Mouse (Mus musculus): ENCODE results near the gene Myo6.

Myo6 gene

GRCm38 (mm10) chr9:80237184-80237799 is 72.5 kb downstream of the Myo6 start:
- no peak for DNase-seq (ENCODE audit: low spot score in 2 of 2)

DNA sequence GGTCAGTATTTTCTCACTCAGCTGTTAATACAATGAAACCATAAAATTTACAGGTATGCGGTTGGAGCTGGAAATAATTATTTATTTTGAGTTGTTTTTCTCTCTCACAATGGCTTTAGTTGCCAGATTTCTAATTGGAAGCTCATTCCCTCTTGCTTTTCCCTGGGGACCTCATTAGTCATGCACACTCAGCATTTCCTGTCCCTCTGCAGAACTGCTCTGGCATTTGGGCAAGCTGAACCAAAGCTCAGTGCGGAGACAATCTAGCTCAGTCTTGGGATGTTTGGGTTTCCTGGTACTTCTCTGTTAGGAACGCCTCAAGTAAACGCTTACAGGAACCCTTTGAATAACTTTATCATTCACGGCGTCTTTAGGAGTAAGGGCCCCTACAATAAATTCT is 76.9 kb downstream of the Myo6 start:
- DNase-seq (ENCODE audit: low spot score in 2 of 2) = no peak

GRCm38 (mm10) chr9:80252146-80252545 is 87.3 kb downstream of the Myo6 start:
- no peak for DNase-seq (ENCODE audit: low spot score in 2 of 2)

DNA sequence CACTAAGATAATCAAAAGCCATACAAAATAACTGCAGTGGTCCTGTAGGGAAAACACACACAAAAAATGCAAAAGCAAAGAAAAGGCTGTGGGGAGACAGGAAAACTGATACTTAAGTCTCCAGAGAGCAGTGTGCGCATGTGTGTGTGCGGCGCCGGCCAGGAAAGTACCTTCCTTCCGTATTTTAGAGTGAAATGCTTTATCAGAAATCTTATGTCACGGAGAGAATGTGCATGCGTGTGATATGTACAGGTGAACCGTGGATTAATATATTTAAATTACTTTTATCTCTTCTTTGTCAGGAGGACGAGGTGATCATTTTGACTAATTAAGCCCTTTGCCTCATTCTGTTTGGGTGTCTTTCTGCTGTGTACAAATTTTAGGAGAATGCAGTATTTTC is 88.4 kb downstream of the Myo6 start:
- no peak for DNase-seq (ENCODE audit: low spot score in 2 of 2)

DNA sequence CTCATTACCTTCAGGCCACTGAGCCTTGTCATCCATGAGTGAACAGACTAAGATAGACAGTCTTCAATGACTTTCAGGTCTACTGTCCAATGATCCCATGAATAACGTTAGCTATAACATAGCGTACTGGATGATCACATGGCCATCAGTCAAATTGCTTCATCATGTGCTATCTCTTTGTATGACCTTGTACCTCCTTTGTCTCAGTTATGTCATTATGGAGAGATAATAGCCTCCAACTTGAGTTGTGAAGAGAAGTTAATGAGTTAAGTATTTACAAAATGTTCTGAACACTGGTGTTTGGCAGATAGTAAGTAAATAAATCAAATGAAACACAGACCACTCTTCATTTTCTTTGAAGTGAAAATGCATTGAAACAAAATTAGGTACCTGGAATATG is 91.7 kb downstream of the Myo6 start:
- no peak for DNase-seq (ENCODE audit: low spot score in 2 of 2)

GRCm38 (mm10) chr9:80258396-80258795 is 93.6 kb downstream of the Myo6 start:
- DNase-seq (ENCODE audit: low spot score in 2 of 2) = peak; percentile 18 to 45

- no peak for DNase-seq (ENCODE audit: low spot score in 2 of 2)
These were observed 96.1 kb downstream of the Myo6 start for GRCm38 (mm10) chr9:80260905-80261304.

GRCm38 (mm10) chr9:80262367-80263026 is 97.7 kb downstream of the Myo6 start:
- DNase-seq (ENCODE audit: low spot score in 2 of 2) = no peak

GRCm38 (mm10) chr9:80266086-80266485 is 101.3 kb downstream of the Myo6 start:
- peak; percentile 11 to 26 for DNase-seq (ENCODE audit: low spot score in 2 of 2)

DNA sequence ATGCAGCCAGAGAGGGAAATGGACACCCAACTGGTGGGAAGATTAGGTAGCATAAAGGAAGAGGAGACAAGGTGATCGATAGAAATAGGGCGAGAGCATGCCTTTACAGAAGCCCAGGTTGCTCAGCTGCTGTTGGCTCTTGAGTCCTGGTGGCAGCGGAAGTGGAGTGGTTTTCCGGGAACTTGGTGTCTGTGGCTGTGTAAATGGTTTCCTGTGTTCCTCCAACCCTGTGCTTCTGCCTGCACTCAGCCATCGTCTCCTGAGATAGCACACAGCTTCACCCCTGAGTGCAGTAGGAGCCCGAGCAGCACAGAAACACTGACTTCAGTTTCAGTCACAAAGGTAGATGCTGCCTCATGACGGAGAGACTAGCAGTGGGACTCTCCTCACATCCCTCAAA is 101.7 kb downstream of the Myo6 start:
- DNase-seq (ENCODE audit: low spot score in 2 of 2) = peak; percentile 45 to 60

DNA sequence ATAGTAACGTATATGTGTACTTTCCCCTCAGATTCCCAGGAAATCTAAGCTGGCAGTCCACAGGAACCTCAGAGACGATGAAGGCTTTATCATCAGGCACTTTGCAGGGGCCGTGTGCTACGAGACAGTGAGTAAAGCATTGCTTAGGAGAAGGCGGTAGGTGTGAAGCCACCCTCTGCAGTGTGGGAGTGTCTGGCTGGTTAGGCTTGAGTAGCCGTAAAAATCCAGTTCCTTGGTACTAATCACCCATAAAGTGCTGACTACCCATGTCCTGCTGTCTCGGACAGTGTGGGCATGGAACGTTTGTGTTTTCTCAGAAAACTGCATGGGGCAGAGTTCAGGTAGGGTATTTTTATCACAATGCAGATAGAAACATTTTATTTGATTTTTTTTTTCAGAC is 104.8 kb downstream of the Myo6 start:
- no peak for DNase-seq (ENCODE audit: low spot score in 2 of 2)

GRCm38 (mm10) chr9:80272951-80273350 is 108.1 kb downstream of the Myo6 start:
- DNase-seq (ENCODE audit: low spot score in 2 of 2) = no peak

DNA sequence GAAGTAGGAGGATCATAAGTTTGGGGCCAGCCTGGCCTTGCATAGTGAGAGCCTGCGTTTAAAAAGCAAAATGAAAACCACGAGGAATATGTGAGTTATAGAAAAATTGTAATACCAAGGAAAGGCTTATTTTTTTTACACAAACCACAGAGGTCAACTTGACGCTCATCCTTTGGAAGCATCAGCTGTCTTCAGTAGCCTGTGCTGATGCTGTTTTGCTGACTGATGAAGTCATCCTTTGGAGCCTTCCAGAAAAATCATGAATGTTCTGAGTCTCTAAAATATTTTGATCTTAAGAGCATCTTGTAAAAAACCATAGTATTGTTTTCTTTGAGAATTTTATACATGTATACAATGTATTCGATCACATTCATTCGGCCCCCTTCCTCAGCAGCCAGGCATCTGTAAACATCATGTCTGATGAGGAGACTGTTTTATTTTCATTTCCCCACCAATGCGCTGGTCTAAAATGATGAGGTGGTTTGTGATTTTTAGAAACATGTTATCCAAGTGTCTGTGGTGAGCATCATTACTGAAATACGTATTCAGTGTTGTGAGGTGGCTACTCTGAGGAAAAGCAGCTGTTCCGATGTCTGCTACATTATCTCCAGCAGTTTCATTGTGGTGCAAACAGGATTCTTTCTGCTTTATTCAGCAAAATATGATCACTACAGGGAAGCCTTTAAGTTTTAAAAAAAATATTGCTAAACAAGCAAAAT is 110.4 kb downstream of the Myo6 start:
- DNase-seq (ENCODE audit: low spot score in 2 of 2) = no peak

DNA sequence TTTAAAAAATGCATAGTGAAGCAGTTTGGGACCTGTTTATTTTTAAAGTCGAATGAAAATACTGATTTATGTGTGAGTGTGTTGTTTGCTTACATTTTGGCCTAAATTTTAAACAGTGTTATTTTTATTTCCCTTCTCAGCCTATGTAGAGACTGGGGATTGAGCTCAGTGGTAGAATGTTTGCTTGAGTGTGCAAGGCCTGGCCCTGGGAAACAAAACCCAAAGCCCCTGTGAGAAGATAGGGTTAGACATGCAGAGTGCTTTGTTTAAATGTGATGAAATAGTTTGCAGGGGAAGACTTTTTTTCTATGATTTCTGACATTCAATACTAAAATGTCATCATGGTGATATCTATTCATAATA is 110.9 kb downstream of the Myo6 start:
- no peak for DNase-seq (ENCODE audit: low spot score in 2 of 2)

GRCm38 (mm10) chr9:80277157-80277556 is 112.3 kb downstream of the Myo6 start:
- no peak for DNase-seq (ENCODE audit: low spot score in 2 of 2)

DNA sequence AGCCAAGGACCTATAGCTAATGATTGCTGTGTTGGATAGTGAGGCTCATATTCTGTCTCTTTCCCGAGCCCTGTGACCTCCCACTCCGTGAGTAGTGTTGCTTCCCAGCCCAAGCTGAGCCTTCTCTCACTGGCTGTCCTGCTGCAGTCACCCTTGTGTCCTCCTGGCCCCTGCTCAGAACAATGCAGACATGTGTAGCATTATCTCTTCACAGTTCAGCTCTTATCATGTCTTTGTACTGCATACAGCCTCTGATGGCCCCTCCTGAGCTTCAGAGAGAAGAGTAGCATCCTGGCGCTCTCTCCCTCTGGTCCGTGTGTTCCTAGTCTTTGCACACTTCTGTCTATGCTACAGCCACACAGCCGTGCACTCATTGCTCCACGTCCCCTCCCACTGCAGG is 112.9 kb downstream of the Myo6 start:
- no peak for DNase-seq (ENCODE audit: low spot score in 2 of 2)

DNA sequence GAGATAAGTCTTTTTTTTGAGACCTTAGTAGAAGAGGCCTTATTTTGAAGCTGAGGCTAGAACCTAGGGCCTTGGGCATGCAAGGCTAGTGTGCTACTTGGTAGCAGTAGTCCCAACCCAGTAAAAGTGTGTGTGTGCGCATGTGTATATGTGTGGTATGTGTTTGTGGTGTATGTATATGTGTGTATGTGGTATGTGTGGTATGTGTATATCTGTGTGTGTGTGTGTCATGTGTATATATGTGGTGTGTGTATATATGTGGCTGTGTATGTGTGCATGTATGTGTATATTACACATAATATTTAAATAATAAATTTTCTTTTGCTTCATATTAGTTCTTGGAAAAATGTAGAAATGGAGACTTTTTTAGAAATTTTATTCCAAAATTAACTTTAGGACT is 115.9 kb downstream of the Myo6 start:
- no peak for DNase-seq (ENCODE audit: low spot score in 2 of 2)

GRCm38 (mm10) chr9:80282426-80282825 is 117.6 kb downstream of the Myo6 start:
- DNase-seq (ENCODE audit: low spot score in 2 of 2) = no peak

DNA sequence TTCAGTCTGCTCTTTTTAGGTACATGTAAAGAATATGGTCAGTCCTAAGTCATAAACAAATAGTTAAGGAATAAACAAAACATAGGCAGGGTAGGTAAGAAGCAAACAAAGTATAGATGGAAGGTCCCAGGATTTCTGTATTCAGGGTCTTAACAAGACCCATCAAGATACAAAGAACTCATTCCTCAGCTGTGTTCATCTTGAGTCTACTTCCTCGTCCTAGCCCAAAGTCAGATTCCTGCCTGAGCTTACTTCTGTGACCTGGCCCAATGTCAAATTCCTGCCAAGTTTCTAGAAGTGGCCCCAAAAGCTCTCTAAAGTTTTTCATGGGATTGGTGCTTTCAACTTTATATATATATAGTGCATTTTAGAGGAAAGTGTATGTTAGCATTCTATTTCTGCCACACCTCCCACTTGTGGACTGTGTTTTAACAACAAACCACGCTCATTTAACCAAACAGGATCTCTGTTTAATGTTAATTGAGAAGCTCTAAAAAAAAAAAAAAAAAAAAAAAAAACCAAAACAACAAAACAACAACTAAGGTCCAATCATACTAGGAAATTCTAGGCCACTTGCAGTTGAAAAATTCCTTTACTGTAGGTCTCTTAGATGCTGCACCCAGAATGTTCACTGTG is 119.8 kb downstream of the Myo6 start:
- no peak for DNase-seq (ENCODE audit: low spot score in 2 of 2)

DNA sequence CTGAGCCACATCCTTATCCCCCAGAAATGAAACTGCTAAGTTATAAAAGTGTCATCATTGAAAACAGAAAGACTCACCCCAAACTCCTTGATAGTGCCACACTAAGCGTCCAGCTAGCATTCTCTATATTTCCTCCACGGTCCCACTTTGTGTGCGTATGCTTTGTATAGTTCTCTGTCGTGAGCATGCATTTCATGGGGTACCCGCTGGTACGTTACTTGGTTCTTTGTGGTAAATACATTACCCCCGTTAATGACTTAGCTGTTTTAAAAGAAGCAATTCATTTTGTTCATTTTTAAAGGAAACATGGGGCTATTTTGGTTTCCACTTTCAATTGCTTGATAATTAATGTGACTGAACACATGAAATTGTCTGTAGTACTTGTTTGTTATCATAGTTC is 122.0 kb downstream of the Myo6 start:
- no peak for DNase-seq (ENCODE audit: low spot score in 2 of 2)

GRCm38 (mm10) chr9:80293056-80293584 is 128.3 kb downstream of the Myo6 start:
- peak in 1 of 2 experiments; percentile 61 for DNase-seq (ENCODE audit: low spot score in 2 of 2)

- no peak for DNase-seq (ENCODE audit: low spot score in 2 of 2)
These were observed 131.3 kb downstream of the Myo6 start for GRCm38 (mm10) chr9:80296086-80296485.

Data from thymus, postnatal 10 days (tissue).